Mouse (Mus musculus): ENCODE results near the gene Scaf11.
"Not testable (repeated sequence)": the region's sequence is repeated elsewhere in the genome, so short reads cannot be mapped to it uniquely, and the experiment has no call there.

Scaf11 gene

DNA sequence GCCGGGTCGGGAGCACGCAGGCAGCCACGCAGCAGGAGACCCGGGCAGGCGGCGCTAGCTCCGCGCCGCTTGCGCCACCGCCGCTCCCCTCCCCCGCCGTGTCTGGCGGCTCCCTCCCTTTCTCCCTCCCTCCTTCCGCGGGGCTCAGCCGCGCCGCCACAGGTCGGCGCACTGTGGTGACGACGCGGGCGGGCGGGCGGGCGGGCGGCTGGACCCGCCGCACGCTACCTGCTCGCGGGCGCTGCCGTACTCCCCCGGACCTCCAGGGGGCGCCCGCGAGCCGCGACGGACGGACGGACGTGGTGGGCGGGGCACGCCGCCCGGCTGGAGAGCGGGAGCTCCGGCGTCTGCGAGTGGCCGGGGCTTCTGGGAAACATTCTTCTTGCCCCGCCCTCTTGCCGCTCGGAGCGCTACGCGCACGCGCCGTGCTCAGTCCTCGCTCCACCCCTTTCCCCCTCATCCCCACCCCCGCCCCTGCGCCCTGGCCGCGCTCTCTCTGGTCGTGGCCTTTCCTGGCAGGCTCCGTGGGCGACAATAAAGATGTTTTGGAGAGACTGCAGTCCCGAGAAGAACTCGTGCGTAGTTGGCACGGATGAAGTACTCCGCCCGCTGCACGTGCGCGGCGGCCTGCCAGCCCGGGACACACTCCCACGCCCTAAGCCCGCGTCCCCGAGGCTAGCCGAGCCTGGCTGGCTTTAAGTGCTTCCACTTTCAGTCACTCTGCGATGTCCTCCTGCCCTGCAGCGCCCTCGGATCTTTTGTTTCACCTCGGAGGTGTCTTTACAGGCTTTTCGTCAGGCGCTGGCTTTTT lies at the start of gene Scaf11:
Gene Scaf11 (minus strand): TSS at position 114 of the 811 bp plus-strand sequence.
- peak; percentile 89 to 90 for DNase-seq (ENCODE audit: low spot score in 2 of 2)

GRCm38 (mm10) chr15:96507097-96507840 lies 46.6 kb upstream of the Scaf11 start:
- DNase-seq (ENCODE audit: low spot score in 2 of 2) = peak in 1 of 2 experiments; percentile 54

GRCm38 (mm10) chr15:96497646-96498045 lies 37.0 kb upstream of the Scaf11 start:
- no peak for DNase-seq (ENCODE audit: low spot score in 2 of 2)

- DNase-seq (ENCODE audit: low spot score in 2 of 2) = no peak
Observed at GRCm38 (mm10) chr15:96494279-96494678, 33.6 kb upstream of the Scaf11 start.

- DNase-seq (ENCODE audit: low spot score in 2 of 2) = no peak
Observed at GRCm38 (mm10) chr15:96493573-96493972, 32.9 kb upstream of the Scaf11 start.

GRCm38 (mm10) chr15:96492919-96493318 lies 32.3 kb upstream of the Scaf11 start:
- not testable (repeated sequence) for DNase-seq (ENCODE audit: low spot score in 2 of 2)

GRCm38 (mm10) chr15:96491861-96492641 lies 31.4 kb upstream of the Scaf11 start:
- no peak for DNase-seq (ENCODE audit: low spot score in 2 of 2)

GRCm38 (mm10) chr15:96491421-96491820 lies 30.8 kb upstream of the Scaf11 start:
- no peak for DNase-seq (ENCODE audit: low spot score in 2 of 2)

- no peak for DNase-seq (ENCODE audit: low spot score in 2 of 2)
Observed at GRCm38 (mm10) chr15:96490123-96490522, 29.5 kb upstream of the Scaf11 start.

DNA sequence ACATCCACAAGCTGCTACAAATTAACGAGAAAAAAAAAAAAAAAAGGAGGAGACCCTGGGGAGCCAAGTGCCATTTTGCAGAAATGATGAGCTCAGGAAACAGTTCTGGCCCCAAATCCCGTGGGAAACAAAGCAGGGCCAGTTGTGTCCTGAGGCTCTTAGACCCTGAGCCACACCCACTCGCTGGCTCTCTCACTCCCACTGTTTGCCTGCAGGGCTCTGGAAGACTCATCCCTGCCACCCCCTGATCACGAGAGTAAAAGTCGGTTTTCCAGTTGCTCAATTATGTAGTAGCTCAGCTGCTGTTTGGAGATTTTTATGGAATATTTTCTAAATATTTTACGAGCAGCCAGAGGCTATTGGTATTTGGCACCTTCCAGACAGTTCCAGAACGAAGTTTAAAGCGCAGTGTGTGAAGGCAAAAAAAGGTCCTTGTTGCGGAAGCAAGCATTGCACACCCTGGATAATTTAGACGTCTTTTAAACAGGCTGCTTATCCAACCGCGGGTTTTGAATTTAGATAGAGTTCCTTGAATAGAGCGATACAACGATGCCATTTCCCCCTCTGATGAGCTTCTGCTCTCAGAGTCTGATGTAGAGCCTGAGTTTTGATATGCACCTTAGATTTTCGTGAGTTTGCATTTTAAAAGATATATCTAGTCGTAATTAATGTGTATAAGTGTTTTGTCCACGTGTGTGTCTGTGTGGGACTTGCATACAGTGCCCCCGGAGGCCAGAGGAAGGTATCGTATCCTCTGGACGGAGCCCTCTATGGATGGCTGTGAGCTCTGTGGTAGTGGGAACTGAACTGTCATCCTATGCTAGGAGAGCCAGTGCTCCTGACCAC lies 28.5 kb upstream of the Scaf11 start:
- DNase-seq (ENCODE audit: low spot score in 2 of 2) = peak in 1 of 2 experiments; percentile 8

DNA sequence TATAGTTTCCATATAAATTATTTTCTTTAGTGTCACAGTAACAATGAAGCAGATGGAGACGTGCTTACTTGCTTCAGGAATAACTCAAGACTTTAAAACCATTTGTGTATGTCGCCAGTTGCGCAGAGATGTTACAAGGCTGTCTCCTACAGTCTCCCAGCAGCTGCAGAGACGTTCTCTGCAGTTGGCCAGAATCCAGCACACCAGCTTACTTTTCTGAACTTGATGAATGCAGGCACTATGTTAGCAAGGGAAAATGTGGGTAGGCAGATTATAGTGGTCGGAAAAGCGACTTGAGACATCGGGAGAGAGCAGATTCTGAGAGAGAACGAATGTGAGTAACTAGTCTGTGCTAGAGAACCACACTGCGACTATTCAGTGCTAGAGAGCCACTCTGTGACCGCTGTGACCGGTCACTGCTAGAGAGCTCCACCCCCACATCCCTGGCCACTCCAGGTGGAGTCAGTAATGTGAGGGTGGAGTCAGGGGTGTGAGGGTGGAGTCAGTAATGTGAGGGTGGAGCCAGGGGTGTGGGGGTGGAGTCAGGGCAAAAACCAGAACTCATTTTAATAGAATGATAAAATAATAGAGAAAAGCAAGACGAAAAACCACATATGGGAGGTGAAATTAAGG lies 26.5 kb upstream of the Scaf11 start:
- peak in 1 of 2 experiments; percentile 5 for DNase-seq (ENCODE audit: low spot score in 2 of 2)

GRCm38 (mm10) chr15:96480822-96481221 lies 20.2 kb upstream of the Scaf11 start:
- DNase-seq (ENCODE audit: low spot score in 2 of 2) = peak in 1 of 2 experiments; percentile 15

- DNase-seq (ENCODE audit: low spot score in 2 of 2) = no peak
Observed at GRCm38 (mm10) chr15:96478006-96478405, 17.4 kb upstream of the Scaf11 start.

GRCm38 (mm10) chr15:96476359-96476758 lies 15.7 kb upstream of the Scaf11 start:
- peak; percentile 87 to 89 for DNase-seq (ENCODE audit: low spot score in 2 of 2)

GRCm38 (mm10) chr15:96475571-96475972 lies 14.9 kb upstream of the Scaf11 start:
- DNase-seq (ENCODE audit: low spot score in 2 of 2) = no peak

GRCm38 (mm10) chr15:96474325-96474955 lies 13.8 kb upstream of the Scaf11 start:
- DNase-seq (ENCODE audit: low spot score in 2 of 2) = no peak

DNA sequence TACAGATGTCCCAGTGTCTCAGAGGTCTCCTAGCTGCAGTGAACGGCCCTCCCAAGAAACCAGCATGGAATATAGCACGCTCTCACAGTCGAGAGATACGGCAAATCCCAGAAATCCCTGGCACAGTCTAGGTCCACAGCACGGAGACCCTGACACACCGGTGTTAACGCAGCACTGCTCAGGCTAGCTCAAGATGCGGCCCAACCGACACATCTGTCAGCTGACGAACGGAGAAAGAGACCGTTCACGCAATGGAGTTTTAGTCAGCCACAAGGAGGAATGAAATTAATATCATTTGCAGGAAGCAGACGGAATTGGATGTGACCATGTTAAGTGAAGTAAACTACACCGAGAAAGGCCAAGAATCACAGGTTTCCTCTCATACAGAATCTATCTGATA lies 13.3 kb upstream of the Scaf11 start:
- DNase-seq (ENCODE audit: low spot score in 2 of 2) = no peak

- no peak for DNase-seq (ENCODE audit: low spot score in 2 of 2)
Observed at GRCm38 (mm10) chr15:96468316-96468715, 7.7 kb upstream of the Scaf11 start.

GRCm38 (mm10) chr15:96467844-96468243 lies 7.2 kb upstream of the Scaf11 start:
- DNase-seq (ENCODE audit: low spot score in 2 of 2) = no peak

DNA sequence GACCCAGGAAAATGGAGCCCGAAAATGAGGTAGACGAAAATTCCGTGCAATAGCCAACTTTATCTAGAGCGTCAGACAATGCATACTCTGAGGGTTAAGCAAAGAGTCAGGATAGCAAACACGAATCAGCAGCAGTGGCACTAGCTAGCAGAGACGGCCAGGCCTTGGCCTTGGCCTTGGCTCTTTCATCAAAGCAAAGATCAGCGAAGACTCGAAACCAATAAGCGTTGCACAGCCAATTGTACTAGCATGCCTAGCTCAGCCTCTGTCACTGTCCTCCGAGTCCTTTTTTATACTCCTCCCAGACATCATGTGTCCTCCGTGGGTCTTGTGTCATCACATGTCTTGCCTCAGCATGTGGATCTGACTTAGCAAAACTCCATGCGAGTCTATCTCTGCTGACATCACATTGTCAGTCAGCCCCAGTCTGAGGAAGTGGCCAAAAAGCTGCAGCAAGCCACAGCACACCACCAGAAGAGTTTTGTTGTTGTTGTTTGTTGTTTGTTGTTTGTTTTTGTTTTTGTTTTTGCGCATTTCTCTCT lies 5.8 kb upstream of the Scaf11 start:
- DNase-seq (ENCODE audit: low spot score in 2 of 2) = no peak

Measured in frontal cortex, postnatal 36 days (tissue).